Mouse (Mus musculus): Measurements from ENCODE around the gene Slc26a10. TPM values are rescaled to one million over a fixed set of nuclear protein-coding genes. Genes with fewer than 3 reads are reported as not detected.
"Not testable (repeated sequence)": the region's sequence is repeated elsewhere in the genome, so short reads cannot be mapped to it uniquely, and the experiment has no call there.

Gene Slc26a10
- polyA plus RNA-seq, 1 experiment from 2014 or later, result 1.1 TPM

DNA sequence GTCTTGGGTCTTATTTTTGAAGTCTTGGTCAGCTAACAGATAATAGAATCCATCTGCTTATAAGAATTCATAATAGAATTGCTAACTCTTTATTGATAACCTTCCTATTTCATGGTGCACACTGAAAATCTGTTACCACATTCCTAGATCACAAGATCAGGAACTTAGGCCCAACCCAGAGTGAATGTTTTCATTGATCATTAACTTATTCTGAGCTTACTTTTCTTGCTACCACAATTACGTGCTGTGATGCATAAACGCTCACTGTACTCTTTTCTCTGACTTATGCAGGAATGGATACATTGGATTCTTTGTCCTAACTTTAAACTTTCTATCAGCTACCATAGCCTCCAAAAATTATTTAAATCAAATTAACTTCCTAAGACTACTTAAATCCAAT lies 26.2 kb downstream of the Slc26a10 start:
- WGBS, result 96% methylated on average over 2 of the region's 2 CpGs
- Histone ChIP-seq H3K4me1 (ENCODE audit: control insufficient read depth, insufficient read depth, low read length) (no peaks in the 10 kb centered on the region), H3K9ac (replicated peaks; ENCODE audit: low read length) (no peak overlapping the region), H3K4me3 (ENCODE audit: low read depth, low read length) (no peak overlapping the region), H3K4me2 (ENCODE audit: low read depth, low read length) (no peak overlapping the region), H3K9me3 (replicated peaks; ENCODE audit: control insufficient read depth, low read length) (no peaks in the 10 kb centered on the region), H3K27me3 (ENCODE audit: control insufficient read depth, insufficient read depth, low read length) (no peaks in the 10 kb centered on the region), H3K36me3 (replicated peaks; ENCODE audit: control insufficient read depth, insufficient read depth, low read depth, low read length) (no peaks in the 10 kb centered on the region), H3K27ac (replicated peaks; ENCODE audit: low read depth, low read length) (no peak overlapping the region)
- DNase-seq (ENCODE audit: low spot score), result no peak
- no peak for ATAC-seq (replicated peaks; ENCODE audit: insufficient number of reproducible peaks, low FRiP score, low TSS enrichment, low read depth)

DNA sequence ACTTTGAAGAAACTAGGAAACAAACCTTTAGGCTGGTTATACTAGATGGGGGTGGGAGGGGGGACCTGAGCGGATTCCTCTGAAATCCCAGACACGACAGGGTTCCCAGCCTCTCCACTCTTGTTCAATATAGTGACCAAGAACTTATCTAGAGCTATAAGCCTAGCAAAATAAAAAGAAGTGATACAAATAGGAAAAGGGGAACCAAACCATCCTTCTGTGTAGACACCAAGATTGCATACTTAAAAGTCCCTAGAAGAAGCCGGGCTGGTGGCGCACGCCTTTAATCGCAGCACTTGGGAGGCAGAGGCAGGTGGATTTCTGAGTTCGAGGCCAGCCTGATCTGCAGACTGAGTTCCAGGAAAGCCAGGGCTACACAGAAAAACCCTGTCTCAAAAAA lies 27.1 kb downstream of the Slc26a10 start:
- H3K27ac ChIP-seq (replicated peaks; ENCODE audit: low read depth, low read length), result no peak overlapping the region
- H3K4me1 ChIP-seq (ENCODE audit: control insufficient read depth, insufficient read depth, low read length), result no peaks in the 10 kb centered on the region
- no peaks in the 10 kb centered on the region for H3K27me3 ChIP-seq (ENCODE audit: control insufficient read depth, insufficient read depth, low read length)
- ATAC-seq (replicated peaks; ENCODE audit: insufficient number of reproducible peaks, low FRiP score, low TSS enrichment, low read depth) (no peak), DNase-seq (ENCODE audit: low spot score) (no peak)
- H3K9me3 ChIP-seq (replicated peaks; ENCODE audit: control insufficient read depth, low read length), result no peaks in the 10 kb centered on the region
- H3K4me2 ChIP-seq (ENCODE audit: low read depth, low read length), result no peak overlapping the region
- 94% methylated on average over 7 of the region's 7 CpGs for WGBS
- H3K36me3 ChIP-seq (replicated peaks; ENCODE audit: control insufficient read depth, insufficient read depth, low read depth, low read length), result no peaks in the 10 kb centered on the region
- H3K4me3 ChIP-seq (ENCODE audit: low read depth, low read length), result no peak overlapping the region
- no peak overlapping the region for H3K9ac ChIP-seq (replicated peaks; ENCODE audit: low read length)

DNA sequence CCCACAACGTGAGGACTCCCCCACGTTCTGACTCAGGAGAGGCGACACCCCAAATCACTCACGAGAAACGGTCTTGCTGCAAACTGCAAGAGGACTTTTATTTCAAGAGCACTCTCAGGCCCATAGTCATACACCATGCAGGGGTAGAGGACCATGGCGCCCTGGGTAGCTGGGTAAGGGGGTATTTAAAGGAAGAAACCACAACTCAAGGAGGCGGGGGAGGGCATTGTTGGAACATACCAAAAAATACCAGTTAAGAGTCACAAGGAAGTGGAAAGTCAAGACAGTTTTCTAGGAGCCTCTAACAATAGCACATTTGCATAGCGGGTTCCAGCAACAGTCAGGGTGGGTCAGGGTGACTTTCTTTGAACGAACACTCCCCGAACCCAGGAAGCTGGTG lies 27.9 kb downstream of the Slc26a10 start:
- not testable (repeated sequence) for H3K4me1 ChIP-seq (ENCODE audit: control insufficient read depth, insufficient read depth, low read length); H3K27me3 ChIP-seq (ENCODE audit: control insufficient read depth, insufficient read depth, low read length); ATAC-seq (replicated peaks; ENCODE audit: insufficient number of reproducible peaks, low FRiP score, low TSS enrichment, low read depth); H3K9ac ChIP-seq (replicated peaks; ENCODE audit: low read length); H3K9me3 ChIP-seq (replicated peaks; ENCODE audit: control insufficient read depth, low read length); H3K4me2 ChIP-seq (ENCODE audit: low read depth, low read length); H3K27ac ChIP-seq (replicated peaks; ENCODE audit: low read depth, low read length); H3K36me3 ChIP-seq (replicated peaks; ENCODE audit: control insufficient read depth, insufficient read depth, low read depth, low read length); DNase-seq (ENCODE audit: low spot score); H3K4me3 ChIP-seq (ENCODE audit: low read depth, low read length)
- 82% methylated on average over 10 of the region's 10 CpGs for WGBS

DNA sequence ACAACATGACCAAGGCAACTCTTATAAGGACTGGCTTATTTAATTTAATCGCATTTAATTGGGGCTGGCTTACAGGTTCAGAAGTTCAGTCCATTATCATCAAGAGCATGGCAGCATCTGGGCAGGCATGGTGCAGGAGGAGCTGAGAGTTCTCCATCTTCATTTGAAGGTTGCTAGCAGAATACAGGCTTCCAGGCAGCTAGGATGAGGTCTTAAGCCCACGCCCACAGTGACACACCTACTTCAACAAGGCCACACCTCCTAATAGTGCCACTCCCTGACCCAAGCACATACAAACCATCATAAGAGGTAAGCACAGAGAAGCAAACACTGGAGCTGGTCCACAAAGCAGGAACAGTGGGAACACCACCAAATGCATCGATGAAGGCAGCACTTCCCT lies 29.2 kb downstream of the Slc26a10 start:
- DNase-seq (ENCODE audit: low spot score), result not testable (repeated sequence)

DNA sequence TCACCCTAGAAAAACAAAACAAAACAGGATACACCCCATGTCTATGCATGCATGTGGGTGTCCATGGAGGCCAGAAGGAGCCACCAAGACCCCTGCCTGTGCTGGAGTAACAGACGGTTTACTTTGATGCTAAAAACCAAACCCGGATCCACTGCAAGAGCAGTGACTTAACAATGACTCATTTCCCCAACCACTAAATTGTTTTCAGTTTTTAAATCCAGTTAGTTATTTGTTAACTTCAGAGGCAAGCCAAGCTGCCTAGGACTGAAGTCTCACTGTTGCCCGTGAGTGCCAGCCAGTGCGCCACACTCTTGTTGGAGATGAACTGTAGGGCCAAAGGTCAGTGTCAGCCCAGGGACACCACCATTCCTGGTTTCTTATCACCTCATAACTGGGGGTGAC lies 30.0 kb downstream of the Slc26a10 start:
- 89% methylated on average over 4 of the region's 4 CpGs for WGBS
- H3K36me3 ChIP-seq (replicated peaks; ENCODE audit: control insufficient read depth, insufficient read depth, low read depth, low read length), result no peaks in the 10 kb centered on the region
- no peak overlapping the region for H3K27ac ChIP-seq (replicated peaks; ENCODE audit: low read depth, low read length)
- H3K27me3 ChIP-seq (ENCODE audit: control insufficient read depth, insufficient read depth, low read length), result no peaks in the 10 kb centered on the region
- ATAC-seq (replicated peaks; ENCODE audit: insufficient number of reproducible peaks, low FRiP score, low TSS enrichment, low read depth) (no peak), DNase-seq (ENCODE audit: low spot score) (no peak)
- no peaks in the 10 kb centered on the region for H3K4me1 ChIP-seq (ENCODE audit: control insufficient read depth, insufficient read depth, low read length)
- no peak overlapping the region for H3K9ac ChIP-seq (replicated peaks; ENCODE audit: low read length)
- H3K4me3 ChIP-seq (ENCODE audit: low read depth, low read length), result no peak overlapping the region
- H3K4me2 ChIP-seq (ENCODE audit: low read depth, low read length), result no peak overlapping the region
- no peaks in the 10 kb centered on the region for H3K9me3 ChIP-seq (replicated peaks; ENCODE audit: control insufficient read depth, low read length)

More for the DNA sequence above, 29.2 kb downstream of the Slc26a10 start:
- not testable (repeated sequence) for H3K4me2 ChIP-seq (ENCODE audit: low read depth, low read length); H3K27ac ChIP-seq (replicated peaks; ENCODE audit: low read depth, low read length); H3K9me3 ChIP-seq (replicated peaks; ENCODE audit: control insufficient read depth, low read length); H3K27me3 ChIP-seq (ENCODE audit: control insufficient read depth, insufficient read depth, low read length); ATAC-seq (replicated peaks; ENCODE audit: insufficient number of reproducible peaks, low FRiP score, low TSS enrichment, low read depth); H3K9ac ChIP-seq (replicated peaks; ENCODE audit: low read length); H3K4me3 ChIP-seq (ENCODE audit: low read depth, low read length); H3K36me3 ChIP-seq (replicated peaks; ENCODE audit: control insufficient read depth, insufficient read depth, low read depth, low read length); H3K4me1 ChIP-seq (ENCODE audit: control insufficient read depth, insufficient read depth, low read length)
- 87% methylated on average over 3 of the region's 3 CpGs for WGBS

DNA sequence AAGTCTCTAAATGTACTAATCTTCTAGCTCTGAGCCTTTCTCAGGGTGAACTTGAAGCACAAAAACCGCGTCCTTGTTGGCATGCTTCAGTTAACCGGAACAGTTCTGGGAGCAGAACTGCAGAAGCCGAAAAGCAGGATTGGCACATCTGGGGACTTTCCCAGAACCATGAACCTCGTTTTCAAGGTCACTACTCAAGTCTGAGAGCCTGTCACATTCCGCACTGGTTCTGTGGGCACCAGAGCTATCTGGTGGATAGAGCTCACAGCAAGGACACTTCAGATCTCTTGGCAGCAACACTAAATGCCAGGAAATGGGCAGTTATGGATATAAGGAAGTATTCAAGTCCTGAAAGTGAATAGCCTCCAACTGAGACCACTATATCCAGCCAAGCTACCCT lies 33.3 kb downstream of the Slc26a10 start:
- no peaks in the 10 kb centered on the region for H3K27me3 ChIP-seq (ENCODE audit: control insufficient read depth, insufficient read depth, low read length)
- H3K4me2 ChIP-seq (ENCODE audit: low read depth, low read length), result no peak overlapping the region
- DNase-seq (ENCODE audit: low spot score) (no peak), ATAC-seq (replicated peaks; ENCODE audit: insufficient number of reproducible peaks, low FRiP score, low TSS enrichment, low read depth) (no peak)
- no peak overlapping the region for H3K9ac ChIP-seq (replicated peaks; ENCODE audit: low read length)
- no peak overlapping the region for H3K4me3 ChIP-seq (ENCODE audit: low read depth, low read length)
- H3K27ac ChIP-seq (replicated peaks; ENCODE audit: low read depth, low read length), result no peak overlapping the region
- H3K4me1 ChIP-seq (ENCODE audit: control insufficient read depth, insufficient read depth, low read length), result no peaks in the 10 kb centered on the region
- H3K36me3 ChIP-seq (replicated peaks; ENCODE audit: control insufficient read depth, insufficient read depth, low read depth, low read length), result no peaks in the 10 kb centered on the region
- 81% methylated on average over 6 of the region's 6 CpGs for WGBS
- no peaks in the 10 kb centered on the region for H3K9me3 ChIP-seq (replicated peaks; ENCODE audit: control insufficient read depth, low read length)

DNA sequence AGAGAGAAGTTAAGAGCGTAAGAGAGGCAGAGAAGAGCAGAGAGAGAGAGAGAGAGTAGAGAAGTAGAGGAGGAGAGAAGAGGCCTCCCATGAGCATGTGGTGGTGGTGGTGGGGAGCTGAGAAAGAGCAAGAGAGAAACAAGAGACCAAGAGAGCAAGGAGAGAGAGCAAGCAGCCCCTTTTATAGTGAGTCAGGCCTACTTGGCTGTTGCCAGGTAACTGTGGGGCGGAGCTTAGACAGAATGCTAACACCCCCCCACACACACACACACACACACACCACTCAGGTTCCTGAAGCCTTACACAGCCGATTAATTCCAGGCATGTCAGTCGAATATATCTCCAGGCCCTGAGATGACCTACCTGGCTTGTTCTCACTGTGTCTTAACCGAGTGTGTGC lies 35.1 kb downstream of the Slc26a10 start:
- Histone ChIP-seq H3K4me2 (ENCODE audit: low read depth, low read length) (no peak overlapping the region), H3K9ac (replicated peaks; ENCODE audit: low read length) (no peak overlapping the region), H3K36me3 (replicated peaks; ENCODE audit: control insufficient read depth, insufficient read depth, low read depth, low read length) (no peaks in the 10 kb centered on the region), H3K4me1 (ENCODE audit: control insufficient read depth, insufficient read depth, low read length) (no peaks in the 10 kb centered on the region), H3K4me3 (ENCODE audit: low read depth, low read length) (no peak overlapping the region), H3K27ac (replicated peaks; ENCODE audit: low read depth, low read length) (no peak overlapping the region), H3K9me3 (replicated peaks; ENCODE audit: control insufficient read depth, low read length) (no peaks in the 10 kb centered on the region), H3K27me3 (ENCODE audit: control insufficient read depth, insufficient read depth, low read length) (no peaks in the 10 kb centered on the region)
- ATAC-seq (replicated peaks; ENCODE audit: insufficient number of reproducible peaks, low FRiP score, low TSS enrichment, low read depth), result no peak
- WGBS, result 76% methylated on average over 4 of the region's 5 CpGs
- DNase-seq (ENCODE audit: low spot score), result no peak

DNA sequence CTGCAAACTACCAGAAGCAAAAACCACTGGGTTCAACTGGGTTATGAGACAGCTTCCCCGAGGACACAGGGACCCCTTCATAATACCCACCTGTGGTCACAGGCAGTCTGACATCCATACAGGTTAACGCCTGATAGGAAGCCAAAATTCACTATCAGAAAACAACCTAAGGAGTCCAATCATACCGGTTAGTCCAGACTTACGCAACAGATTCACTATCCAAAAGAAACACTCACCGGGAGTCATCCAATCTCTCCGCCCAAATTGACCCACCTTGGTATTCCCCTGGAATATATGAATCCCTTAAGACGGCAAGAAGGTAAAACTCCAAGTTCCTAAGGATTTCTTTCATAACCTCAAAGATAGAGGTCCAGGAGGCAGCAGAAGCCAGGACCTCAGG lies 35.9 kb downstream of the Slc26a10 start:
- Histone ChIP-seq H3K27ac (replicated peaks; ENCODE audit: low read depth, low read length) (no peak overlapping the region), H3K4me1 (ENCODE audit: control insufficient read depth, insufficient read depth, low read length) (no peaks in the 10 kb centered on the region), H3K4me3 (ENCODE audit: low read depth, low read length) (no peak overlapping the region), H3K9ac (replicated peaks; ENCODE audit: low read length) (no peak overlapping the region), H3K36me3 (replicated peaks; ENCODE audit: control insufficient read depth, insufficient read depth, low read depth, low read length) (no peaks in the 10 kb centered on the region), H3K9me3 (replicated peaks; ENCODE audit: control insufficient read depth, low read length) (no peaks in the 10 kb centered on the region), H3K27me3 (ENCODE audit: control insufficient read depth, insufficient read depth, low read length) (no peaks in the 10 kb centered on the region), H3K4me2 (ENCODE audit: low read depth, low read length) (no peak overlapping the region)
- ATAC-seq (replicated peaks; ENCODE audit: insufficient number of reproducible peaks, low FRiP score, low TSS enrichment, low read depth) (no peak), DNase-seq (ENCODE audit: low spot score) (no peak)
- WGBS, result 88% methylated on average over 7 of the region's 7 CpGs

All from embryonic facial prominence, embryonic 11.5 days (tissue).